Mouse (Mus musculus) kidney, adult 9 months (tissue): Measurements from ENCODE around the gene Cpeb3.
"Not testable (repeated sequence)": the region's sequence is repeated elsewhere in the genome, so short reads cannot be mapped to it uniquely, and the experiment has no call there.

Experiments
- DNase-seq: peaks from one replicate; pipeline ENCODE4 v3.0.0; 2022

The Cpeb3 gene

DNA sequence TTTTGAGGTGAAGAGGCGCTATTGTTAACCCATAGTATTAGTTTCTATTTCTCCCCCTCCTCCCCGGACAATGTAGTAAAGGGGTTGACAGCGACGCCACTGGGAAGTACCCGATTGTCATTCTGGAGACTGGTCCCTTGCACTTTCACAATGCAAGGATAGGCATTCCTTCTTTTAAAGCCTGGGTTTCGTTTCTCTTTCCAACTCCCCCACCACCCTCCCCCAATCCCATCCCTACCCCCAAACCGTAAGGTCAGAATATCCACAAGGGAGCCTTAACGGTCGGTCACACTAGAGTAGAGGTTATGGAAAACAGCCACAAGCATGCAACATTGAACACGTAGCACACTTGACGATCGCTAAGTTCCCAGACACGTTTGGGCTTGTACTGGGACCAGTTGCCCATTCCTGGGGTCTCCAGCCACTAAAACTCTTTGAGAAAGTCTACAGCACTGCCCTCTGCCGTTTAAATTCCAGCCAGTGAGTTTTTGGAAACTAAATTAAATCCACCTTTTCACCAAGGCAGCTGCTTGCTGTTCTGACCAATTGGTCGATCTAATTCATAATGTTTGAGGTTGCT lies at the start of gene Cpeb3:
TSS of gene Cpeb3 (minus strand) at position 426 of the 580 bp plus-strand sequence.
- DNase-seq: peak; percentile 61

GRCm38 (mm10) chr19:37255321-37255720 lies 46.9 kb upstream of the Cpeb3 start:
- DNase-seq: no peak

GRCm38 (mm10) chr19:37252104-37252503 lies 43.7 kb upstream of the Cpeb3 start:
- DNase-seq: no peak

DNA sequence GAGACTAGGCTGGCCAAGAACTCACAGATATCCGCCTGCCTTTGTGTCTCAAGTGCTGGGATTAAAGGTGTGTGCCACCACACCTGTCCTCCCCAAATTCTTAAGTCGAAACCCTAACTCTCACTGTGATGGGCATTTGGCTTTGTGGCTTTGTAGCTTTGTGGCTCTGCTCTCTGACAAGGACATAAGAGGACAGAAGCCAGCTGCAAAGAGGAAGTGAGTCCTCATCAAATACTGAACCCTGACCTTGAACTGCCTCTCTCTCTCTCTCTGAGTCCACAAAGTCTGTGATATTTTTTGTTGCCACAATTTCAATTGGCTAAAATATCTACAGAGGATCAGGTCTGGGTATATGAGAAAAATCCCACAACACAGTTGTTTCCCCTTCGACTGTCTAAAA lies 39.8 kb upstream of the Cpeb3 start:
- no peak for DNase-seq

DNA sequence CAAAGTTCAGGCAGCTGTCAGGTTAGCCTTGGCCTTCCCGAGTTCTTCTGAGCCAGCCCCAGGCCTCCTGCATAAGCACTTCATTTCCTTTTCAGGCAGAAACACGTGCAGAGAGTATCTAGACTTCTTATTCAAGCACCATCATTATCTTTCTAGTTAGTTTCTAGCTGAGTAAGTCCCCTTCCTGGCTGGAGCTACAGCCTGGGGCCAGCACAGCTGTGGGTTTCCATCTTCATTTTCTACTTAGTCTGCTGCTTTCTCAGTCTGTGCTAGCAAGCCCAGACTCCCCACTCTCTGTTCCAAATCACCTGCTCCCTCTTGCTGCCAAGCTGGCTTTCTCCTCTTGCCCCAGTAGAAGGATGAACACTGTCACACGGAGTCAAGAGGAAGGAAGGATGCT lies 38.5 kb upstream of the Cpeb3 start:
- no peak for DNase-seq

GRCm38 (mm10) chr19:37242707-37243106 lies 34.3 kb upstream of the Cpeb3 start:
- DNase-seq: no peak

DNA sequence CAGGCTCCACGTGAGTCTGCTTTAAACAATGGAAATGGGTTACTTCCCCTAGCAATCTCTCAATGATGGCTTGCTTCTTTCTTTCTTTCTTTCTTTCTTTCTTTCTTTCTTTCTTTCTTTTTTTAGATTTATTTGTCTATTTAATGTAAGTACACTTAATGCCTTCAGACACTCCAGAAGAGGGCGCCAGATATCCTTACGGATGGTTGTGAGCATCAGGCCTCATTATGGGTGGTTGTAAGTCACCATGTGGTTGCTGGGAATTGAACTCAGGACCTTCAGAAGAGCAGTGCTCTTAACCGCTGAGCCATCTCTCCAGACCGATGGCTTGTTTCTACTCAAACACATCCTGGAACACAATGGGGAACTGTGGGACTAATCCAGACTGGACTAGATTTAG lies 32.8 kb upstream of the Cpeb3 start:
- DNase-seq: no peak

- DNase-seq: peak; percentile 49
Observed at GRCm38 (mm10) chr19:37239096-37239495, 30.7 kb upstream of the Cpeb3 start.

DNA sequence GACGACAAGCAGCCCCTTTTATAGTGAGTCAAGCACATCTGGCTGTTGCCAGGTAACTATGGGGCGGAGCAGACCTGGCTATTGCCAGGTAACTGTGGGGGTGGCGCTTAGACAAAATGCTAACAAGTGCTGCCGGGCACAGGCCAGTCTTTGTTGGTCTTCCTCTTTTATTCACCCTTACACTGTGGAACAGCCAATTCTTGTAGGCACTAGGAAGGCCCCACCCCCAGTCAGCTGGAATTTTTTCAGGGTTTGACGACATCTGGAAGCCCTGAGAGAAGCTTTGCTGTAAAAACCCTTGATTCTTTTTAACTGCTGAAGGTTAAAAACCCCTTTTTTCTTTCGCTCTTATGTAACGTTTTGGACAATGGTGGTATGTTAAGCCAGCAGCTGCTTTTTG lies 30.2 kb upstream of the Cpeb3 start:
- DNase-seq: no peak

DNA sequence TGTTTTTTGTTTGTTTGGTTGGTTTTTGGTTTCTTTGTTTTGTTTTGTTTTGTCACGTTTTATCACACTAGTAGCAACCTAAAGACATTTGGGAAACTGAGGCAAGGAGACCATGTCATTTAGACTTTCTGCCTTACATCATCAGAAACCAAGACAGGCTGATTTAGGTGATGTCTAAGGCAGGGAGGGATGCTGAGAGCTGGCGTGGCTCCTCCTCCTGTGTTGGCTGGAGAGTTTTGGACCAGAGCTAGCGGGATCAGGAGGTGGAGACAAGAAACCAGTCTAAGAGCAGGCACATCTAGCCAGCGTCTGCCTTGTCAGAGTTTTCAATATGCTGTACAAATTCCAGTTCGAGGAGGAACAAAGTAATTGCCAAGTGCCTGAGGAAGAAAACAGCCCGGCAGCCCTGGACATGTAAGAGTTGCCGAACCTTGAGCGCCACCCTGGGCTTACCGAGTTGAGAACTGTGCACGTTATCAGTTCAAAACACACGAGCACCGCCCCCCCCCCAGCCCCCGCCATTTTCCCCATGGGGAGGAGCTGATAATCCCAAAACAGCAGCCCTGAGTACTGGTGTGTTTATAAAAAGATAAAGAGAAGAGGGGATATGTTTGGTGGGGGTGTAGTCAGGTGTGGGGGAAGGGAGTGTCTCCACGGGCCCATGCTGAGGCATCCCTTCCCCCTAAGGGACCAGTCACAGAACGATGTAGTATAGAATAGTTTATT lies 29.5 kb upstream of the Cpeb3 start:
- no peak for DNase-seq

- DNase-seq: no peak
Observed at GRCm38 (mm10) chr19:37237306-37237705, 28.9 kb upstream of the Cpeb3 start.

GRCm38 (mm10) chr19:37235818-37236217 lies 27.4 kb upstream of the Cpeb3 start:
- DNase-seq: no peak

- no peak for DNase-seq
Observed at GRCm38 (mm10) chr19:37233561-37234539, 25.4 kb upstream of the Cpeb3 start.

- not testable (repeated sequence) for DNase-seq
Observed at GRCm38 (mm10) chr19:37232598-37232997, 24.2 kb upstream of the Cpeb3 start.

- DNase-seq: no peak
Observed at GRCm38 (mm10) chr19:37225197-37225862, 16.9 kb upstream of the Cpeb3 start.

GRCm38 (mm10) chr19:37214711-37215110 lies 6.3 kb upstream of the Cpeb3 start:
- DNase-seq: no peak

DNA sequence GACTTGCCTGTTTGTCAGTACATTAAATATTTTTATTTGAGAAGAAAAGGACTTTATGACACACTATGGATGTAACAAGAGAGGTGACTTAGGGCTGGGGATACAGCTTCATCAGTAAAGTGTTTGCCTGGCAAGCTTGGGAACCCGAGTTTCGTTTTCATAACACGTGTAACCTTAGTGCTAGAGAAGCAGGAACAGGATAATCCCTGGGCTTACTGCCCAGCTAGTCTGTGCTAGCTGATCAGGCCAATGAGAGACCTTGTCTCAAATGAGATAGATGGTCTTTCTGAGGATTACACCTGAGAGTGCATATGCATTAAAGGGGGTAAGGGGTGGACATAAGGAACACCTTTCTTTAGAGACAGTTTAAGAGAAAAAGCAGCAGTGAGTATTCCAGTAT lies 3.0 kb upstream of the Cpeb3 start:
- no peak for DNase-seq

DNA sequence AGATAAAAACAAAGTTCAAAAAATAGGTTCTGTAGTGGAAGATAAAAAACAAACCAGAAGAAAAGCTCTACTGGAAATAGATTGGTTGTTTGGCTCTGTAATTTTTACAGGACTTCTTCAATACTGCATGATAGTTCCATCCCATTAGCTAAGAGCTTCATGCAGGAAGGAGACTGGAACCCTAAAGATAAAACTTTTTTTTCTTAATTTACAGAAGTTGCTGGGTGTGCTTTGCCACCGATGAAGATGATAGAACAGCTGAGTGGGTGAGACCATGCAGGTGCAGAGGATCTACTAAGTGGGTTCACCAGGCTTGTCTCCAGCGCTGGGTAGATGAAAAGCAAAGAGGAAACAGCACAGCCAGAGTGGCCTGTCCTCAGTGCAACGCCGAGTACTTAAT lies 2.1 kb upstream of the Cpeb3 start:
- DNase-seq: no peak

GRCm38 (mm10) chr19:37209467-37210128 lies 1.2 kb upstream of the Cpeb3 start:
- no peak for DNase-seq

GRCm38 (mm10) chr19:37208986-37209385 lies 585 bp upstream of the Cpeb3 start:
- peak; percentile 30 for DNase-seq

GRCm38 (mm10) chr19:37207303-37208175 lies 862 bp downstream of the Cpeb3 start, which contains the start of gene March5:
TSS of gene March5 (plus strand) at chr19:37207543.
- peak; percentile 92 for DNase-seq
